Mouse (Mus musculus) stomach, postnatal 0 days (tissue): ENCODE results near the gene Man2a1.

Source experiments
- CTCF ChIP-seq: IDR thresholded peaks from 2 replicates; pipeline ENCODE4 v1.5.1; 2016; ENCODE audit warnings: antibody characterized with exemption, low read depth, mild to moderate bottlenecking, moderate library complexity
- EP300 ChIP-seq: optimal IDR thresholded peaks from 2 replicates; pipeline ENCODE3; 2016; ENCODE audit warnings: antibody characterized with exemption

DNA sequence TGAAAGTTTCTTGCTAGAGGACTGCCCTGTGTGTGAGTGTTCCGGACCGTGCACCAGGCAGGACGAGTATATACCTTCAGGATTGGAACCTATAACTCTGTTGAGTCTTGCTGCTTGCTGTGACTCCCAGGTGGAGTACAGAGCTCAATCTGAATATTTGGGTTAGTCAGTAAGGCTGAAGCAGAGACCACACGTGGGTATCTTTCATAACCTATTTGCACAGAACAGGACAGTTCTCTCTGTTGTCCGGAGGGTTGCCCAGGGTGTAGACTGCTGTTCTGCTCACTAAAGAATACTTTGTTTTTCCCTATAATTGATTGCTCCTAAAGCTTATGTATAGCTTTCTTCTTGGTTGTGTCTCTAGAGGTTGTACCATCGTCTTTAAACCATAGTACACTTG, 7.7 kb downstream of the Man2a1 start:
- TF ChIP-seq CTCF (no peak), EP300 (no peak)
